Mouse (Mus musculus): ENCODE data around the gene Rbms3. TPM values are rescaled to one million over a fixed set of nuclear protein-coding genes. Genes with fewer than 3 reads are reported as not detected.

Rbms3 gene
- total and polyA plus RNA-seq, 3 experiments, result not detected

DNA sequence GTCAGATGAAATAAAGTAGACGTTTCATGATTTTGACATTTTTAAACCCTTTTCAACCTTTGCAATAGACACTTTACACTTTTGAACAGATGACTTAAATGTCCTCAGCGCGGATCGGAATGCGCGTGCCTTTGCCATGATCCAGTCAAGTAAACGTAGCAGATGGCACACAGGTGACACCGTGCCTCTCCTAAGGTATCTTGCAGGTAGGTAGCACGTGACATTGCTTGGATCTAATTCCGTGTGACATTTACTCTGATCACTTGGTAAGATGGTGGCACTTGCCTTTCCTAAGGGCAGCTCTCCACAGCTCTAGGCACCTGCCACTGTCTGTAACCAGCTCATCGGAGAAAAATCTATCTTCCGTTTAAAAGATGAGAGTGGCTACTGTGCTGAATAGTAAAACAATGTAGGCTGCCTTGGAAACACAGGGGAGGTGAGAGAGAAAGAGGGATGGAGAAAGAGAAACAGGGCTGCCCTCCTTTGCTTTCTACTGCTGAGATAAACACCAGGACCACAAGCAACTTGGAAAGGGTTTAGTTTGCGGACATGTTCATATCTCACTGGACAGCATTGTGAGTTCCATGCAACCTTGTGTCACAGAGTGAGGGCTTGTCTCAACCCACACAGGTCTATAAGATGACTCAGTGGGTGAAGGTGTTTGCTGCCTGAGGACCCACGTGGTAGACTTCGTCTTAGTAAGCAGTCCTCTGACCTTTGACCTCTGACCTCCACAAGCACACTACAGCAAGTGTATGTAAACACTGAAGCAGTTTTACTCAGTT lies 338.5 kb downstream of the Rbms3 start:
- Histone ChIP-seq H3K4me1 (ENCODE audit: control insufficient read depth in 1 of 2, insufficient read depth in 2 of 2) (no peaks in the 10 kb centered on the region), H3K27ac (ENCODE audit: insufficient read depth, low read depth) (no peak overlapping the region), H3K9ac (ENCODE audit: insufficient read depth, low read depth) (no peak overlapping the region), H3K4me2 (ENCODE audit: insufficient read depth, low read depth, poor library complexity, severe bottlenecking) (no peak overlapping the region), H3K9me3 (replicated peaks; ENCODE audit: low read length) (peaks cover 71% of the 10 kb centered on the region), H3K79me2 (replicated peaks; ENCODE audit: control insufficient read depth, extremely low read depth, insufficient read depth, poor library complexity, severe bottlenecking) (no peaks in the 10 kb centered on the region), H3K27me3 (replicated peaks) (no peaks in the 10 kb centered on the region), H3K36me3 (replicated peaks in 1 of 2; ENCODE audit: control insufficient read depth in 1 of 2, insufficient read depth in 1 of 2, low read length in 1 of 2) (no peaks in the 10 kb centered on the region), H3K4me3 (replicated peaks in 1 of 3; ENCODE audit: low read depth in 2 of 3, low read length in 2 of 3, poor library complexity in 1 of 3) (no peak overlapping the region)
- TF ChIP-seq NELFE (IDR thresholded peaks at IDR 0.05; ENCODE audit: low read depth, low read length) (no peak), MAX (IDR thresholded peaks at IDR 0.05; ENCODE audit: low read length) (no peak), EP300 (IDR thresholded peaks at IDR 0.05; ENCODE audit: low read length) (no peak), RAD21 (IDR thresholded peaks at IDR 0.05; ENCODE audit: low read depth, low read length) (no peak), TCF12 (IDR thresholded peaks at IDR 0.05; ENCODE audit: low read depth, low read length) (no peak), ELF1 (IDR thresholded peaks at IDR 0.05; ENCODE audit: low read depth, low read length) (no peak)
- DNase-seq (ENCODE audit: extremely low read depth), result no peak
- dilution Hi-C loops (cut with MboI; ENCODE audit: extremely low pct_ligation_motif_present, extremely low pct_unique_long_range_greater_than_20kb, low sequenced_read_pairs) (no loop called here), in situ Hi-C loops (cut with MboI; ENCODE audit: low pct_ligation_motif_present, low pct_unique_long_range_greater_than_20kb, low sequenced_read_pairs) (no loop called here)

DNA sequence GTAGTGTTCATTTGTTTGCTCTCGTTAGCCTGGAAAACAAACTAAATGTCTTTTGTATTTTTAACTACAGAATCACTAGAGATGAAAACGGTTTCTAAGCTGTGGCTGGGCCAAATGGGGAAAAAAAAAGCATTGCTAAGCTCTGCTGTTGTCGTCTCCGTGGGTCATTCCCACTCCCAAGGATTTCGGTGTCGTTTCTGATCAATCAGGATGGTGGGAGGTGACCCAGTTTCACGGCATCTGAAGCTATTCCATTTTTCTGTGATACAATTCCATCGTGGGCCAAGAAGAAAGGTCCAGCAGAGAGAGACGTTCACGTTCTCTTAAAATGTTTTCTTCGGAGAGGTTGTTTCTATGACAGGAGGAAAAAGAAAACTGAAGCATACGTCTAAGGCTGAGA lies 354.9 kb downstream of the Rbms3 start:
- Histone ChIP-seq H3K4me1 (ENCODE audit: control insufficient read depth in 1 of 2, insufficient read depth in 2 of 2) (no peaks in the 10 kb centered on the region), H3K79me2 (replicated peaks; ENCODE audit: control insufficient read depth, extremely low read depth, insufficient read depth, poor library complexity, severe bottlenecking) (no peaks in the 10 kb centered on the region), H3K9me3 (replicated peaks; ENCODE audit: low read length) (peaks cover 68% of the 10 kb centered on the region), H3K27me3 (replicated peaks) (no peaks in the 10 kb centered on the region), H3K9ac (ENCODE audit: insufficient read depth, low read depth) (no peak overlapping the region), H3K36me3 (replicated peaks in 1 of 2; ENCODE audit: control insufficient read depth in 1 of 2, insufficient read depth in 1 of 2, low read length in 1 of 2) (no peaks in the 10 kb centered on the region), H3K27ac (ENCODE audit: insufficient read depth, low read depth) (no peak overlapping the region), H3K4me2 (ENCODE audit: insufficient read depth, low read depth, poor library complexity, severe bottlenecking) (no peak overlapping the region), H3K4me3 (replicated peaks in 1 of 3; ENCODE audit: low read depth in 2 of 3, low read length in 2 of 3, poor library complexity in 1 of 3) (no peak overlapping the region)
- no peak for DNase-seq (ENCODE audit: extremely low read depth)
- no peak for TF ChIP-seq EP300 (IDR thresholded peaks at IDR 0.05; ENCODE audit: low read length)
- no peak for TF ChIP-seq RCOR1 (conservative IDR thresholded peaks at IDR 0.05; ENCODE audit: low read depth, low read length)
- no peak for TF ChIP-seq GABPA (IDR thresholded peaks at IDR 0.05; ENCODE audit: insufficient replicate concordance, low read depth, low read length)
- TF ChIP-seq TBP (conservative IDR thresholded peaks at IDR 0.05; ENCODE audit: low read depth, low read length), result no peak
- in situ Hi-C loops (cut with MboI; ENCODE audit: low pct_ligation_motif_present, low pct_unique_long_range_greater_than_20kb, low sequenced_read_pairs) (no loop called here), dilution Hi-C loops (cut with MboI; ENCODE audit: extremely low pct_ligation_motif_present, extremely low pct_unique_long_range_greater_than_20kb, low sequenced_read_pairs) (no loop called here)

DNA sequence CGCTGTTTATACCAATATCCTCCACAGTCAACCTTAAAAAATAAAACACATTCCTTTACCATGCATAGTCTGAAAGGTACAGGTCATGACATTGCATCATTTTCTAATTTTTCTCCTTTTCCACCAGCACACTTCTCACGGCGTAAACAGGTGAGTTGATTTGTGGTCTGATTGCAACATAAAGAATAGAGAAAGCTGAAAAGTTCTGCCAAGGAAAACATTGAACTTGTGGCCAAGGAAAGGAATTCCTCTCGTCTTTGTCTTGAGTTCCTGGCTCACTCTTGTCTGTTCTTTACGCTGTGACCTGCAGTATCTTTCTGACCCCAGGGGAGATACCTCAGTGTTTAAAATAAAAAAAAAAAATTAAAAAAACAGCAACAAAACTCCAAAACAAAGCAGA lies 370.1 kb downstream of the Rbms3 start:
- no peak overlapping the region for H3K9ac ChIP-seq (ENCODE audit: insufficient read depth, low read depth)
- in situ Hi-C loops (cut with MboI; ENCODE audit: low pct_ligation_motif_present, low pct_unique_long_range_greater_than_20kb, low sequenced_read_pairs), result no loop called here
- TF ChIP-seq BHLHE40 (IDR thresholded peaks at IDR 0.05; ENCODE audit: low read depth, low read length), result no peak
- TF ChIP-seq POLR2A (IDR thresholded peaks at IDR 0.05; ENCODE audit: low read depth, low read length), result no peak
- TF ChIP-seq MAX (IDR thresholded peaks at IDR 0.05; ENCODE audit: low read length), result no peak
- no peak for TF ChIP-seq JUN (IDR thresholded peaks at IDR 0.05; ENCODE audit: insufficient read depth, low read depth, low read length)
- no peak for TF ChIP-seq ZKSCAN1 (IDR thresholded peaks at IDR 0.05; ENCODE audit: borderline replicate concordance, low read depth, low read length)
- no peak for TF ChIP-seq NELFE (IDR thresholded peaks at IDR 0.05; ENCODE audit: low read depth, low read length)
- no peak for TF ChIP-seq EP300 (IDR thresholded peaks at IDR 0.05; ENCODE audit: low read length)
- TF ChIP-seq PAX5 (IDR thresholded peaks at IDR 0.05; ENCODE audit: low read length), result no peak
- TF ChIP-seq MAZ (IDR thresholded peaks at IDR 0.05; ENCODE audit: low read depth, low read length), result no peak
- TF ChIP-seq MXI1 (IDR thresholded peaks at IDR 0.05; ENCODE audit: low read depth, low read length), result no peak
- TF ChIP-seq MEF2A (IDR thresholded peaks at IDR 0.05; ENCODE audit: borderline replicate concordance, low read depth, low read length), result no peak
- no peak for TF ChIP-seq ETS1 (conservative IDR thresholded peaks at IDR 0.05; ENCODE audit: low read depth, low read length)
- TF ChIP-seq MAFK (IDR thresholded peaks at IDR 0.05; ENCODE audit: insufficient replicate concordance, low read length), result no peak
- H3K4me3 ChIP-seq (replicated peaks in 1 of 3; ENCODE audit: low read depth in 2 of 3, low read length in 2 of 3, poor library complexity in 1 of 3), result no peak overlapping the region
- H3K27me3 ChIP-seq (replicated peaks), result no peaks in the 10 kb centered on the region
- H3K9me3 ChIP-seq (replicated peaks; ENCODE audit: low read length), result peaks cover 88% of the 10 kb centered on the region
- no peak overlapping the region for H3K4me2 ChIP-seq (ENCODE audit: insufficient read depth, low read depth, poor library complexity, severe bottlenecking)
- H3K79me2 ChIP-seq (replicated peaks; ENCODE audit: control insufficient read depth, extremely low read depth, insufficient read depth, poor library complexity, severe bottlenecking), result no peaks in the 10 kb centered on the region
- dilution Hi-C loops (cut with MboI; ENCODE audit: extremely low pct_ligation_motif_present, extremely low pct_unique_long_range_greater_than_20kb, low sequenced_read_pairs), result no loop called here
- no peak for DNase-seq (ENCODE audit: extremely low read depth)
- H3K4me1 ChIP-seq (ENCODE audit: control insufficient read depth in 1 of 2, insufficient read depth in 2 of 2), result no peaks in the 10 kb centered on the region
- H3K27ac ChIP-seq (ENCODE audit: insufficient read depth, low read depth), result no peak overlapping the region
- no peaks in the 10 kb centered on the region for H3K36me3 ChIP-seq (replicated peaks in 1 of 2; ENCODE audit: control insufficient read depth in 1 of 2, insufficient read depth in 1 of 2, low read length in 1 of 2)
